Comparison of ENCODE assay signal across 9 mouse cellular contexts in genomic region chr19:21329770-21330169, GRCm38 (mm10). TPM values are rescaled to one million over a fixed set of nuclear protein-coding genes. Genes with fewer than 3 reads are reported as not detected.
A peak's percentile ranks its signal among the peaks of the same experiment; 100 is the strongest.
DNase-seq lines count a peak whose midpoint lies in the region; ATAC-seq and TF ChIP-seq lines count a peak whose summit lies in the region.
"Had no signal": no experiment of that assay in that cellular context is flagged by ENCODE, and none has a peak within 500 bp of the region (broad histone marks: within the 10 kb centered on the region; RNA-seq: fewer than 3 reads in every experiment).

No protein-coding gene starts in this region.

- H3K9me3 ChIP-seq in neural tube, embryonic 15.5 days (replicated peaks), result no peaks in the 10 kb centered on the region
- H3K9me3 ChIP-seq in stomach, postnatal 0 days (ENCODE audit: control insufficient read depth, low read length), result no peaks in the 10 kb centered on the region

- no peaks in the 10 kb centered on the region for H3K36me3 ChIP-seq in neural tube, embryonic 15.5 days
- H3K36me3 ChIP-seq in stomach, postnatal 0 days (ENCODE audit: control insufficient read depth, insufficient read depth, low read length), result no peaks in the 10 kb centered on the region

- no peak overlapping the region for H3K9ac ChIP-seq in neural tube, embryonic 15.5 days (replicated peaks)
- H3K9ac ChIP-seq in stomach, postnatal 0 days (ENCODE audit: low read length), result no peak overlapping the region
- H3K9ac ChIP-seq: lung, embryonic 14.5 days had no signal

- no peak for TF ChIP-seq EP300 in stomach, postnatal 0 days (optimal IDR thresholded peaks at IDR 0.05)

- H3K27ac ChIP-seq in neural tube, embryonic 15.5 days (replicated peaks), result no peak overlapping the region
- no peak overlapping the region for H3K27ac ChIP-seq in left cerebral cortex, adult 2 months
- no peak overlapping the region for H3K27ac ChIP-seq in stomach, postnatal 0 days (replicated peaks)

- no peak for TF ChIP-seq CTCF in left cerebral cortex, adult 2 months (IDR thresholded peaks at IDR 0.05)
- no peak for TF ChIP-seq CTCF in stomach, postnatal 0 days (IDR thresholded peaks at IDR 0.05; ENCODE audit: low read depth)

- 55% methylated on average over 5 of the region's 5 CpGs for WGBS in neural tube, embryonic 15.5 days
- WGBS in stomach, postnatal 0 days, result 47% methylated on average over 5 of the region's 5 CpGs

- ATAC-seq in neural tube, embryonic 15.5 days (ENCODE audit: low FRiP score), result peak; percentile 66; the same call in 1 of the 2 replicates
- no peak for ATAC-seq in stomach, postnatal 0 days (ENCODE audit: low FRiP score, low TSS enrichment)

- no peak overlapping the region for H3K4me2 ChIP-seq in neural tube, embryonic 15.5 days
- H3K4me2 ChIP-seq in stomach, postnatal 0 days (replicated peaks; ENCODE audit: low read depth), result no peak overlapping the region
- H3K4me2 ChIP-seq: lung, embryonic 14.5 days had no signal

- intact Hi-C loops in heart, postnatal 10 days (cut with DNase I), result no loop called here
- intact Hi-C loops in left cerebral cortex, adult 2 months (cut with DNase I), result no loop called here

- H3K4me3 ChIP-seq in neural tube, embryonic 15.5 days (replicated peaks), result no peak overlapping the region
- H3K4me3 ChIP-seq in left cerebral cortex, adult 2 months, result no peak overlapping the region
- H3K4me3 ChIP-seq in stomach, postnatal 0 days (ENCODE audit: low read depth, low read length), result no peak overlapping the region

- no peaks in the 10 kb centered on the region for H3K4me1 ChIP-seq in neural tube, embryonic 15.5 days
- no peaks in the 10 kb centered on the region for H3K4me1 ChIP-seq in stomach, postnatal 0 days (replicated peaks; ENCODE audit: control insufficient read depth, insufficient read depth)

- peak; percentile 52 for DNase-seq in adrenal gland, adult 2 months
- DNase-seq in adrenal gland, postnatal 4 days (ENCODE audit: low spot score in 2 of 2), result no peak
- DNase-seq in neural tube, embryonic 10.5 days (ENCODE audit: extremely low spot score, low spot score), result no peak
- peak; percentile 91 for DNase-seq in heart, postnatal 10 days
- DNase-seq in left cerebral cortex, adult 2 months (ENCODE audit: extremely low spot score in 1 of 2, low spot score in 2 of 2), result peak; percentile 20 to 31
- DNase-seq in stomach, postnatal 0 days (ENCODE audit: low spot score), result peak; percentile 14
- no peak for DNase-seq in embryo, embryonic 10.5 days (ENCODE audit: low spot score)

- H3K27me3 ChIP-seq in neural tube, embryonic 15.5 days (replicated peaks), result no peaks in the 10 kb centered on the region
- no peaks in the 10 kb centered on the region for H3K27me3 ChIP-seq in stomach, postnatal 0 days (ENCODE audit: control insufficient read depth, insufficient read depth, low read length)

RNA-seq across cellular contexts. Expression of gene Zfand5, which starts 57.7 kb away (rescaled TPM):
- 100 to 1,000 TPM; 171 to 173 TPM for total RNA-seq in adrenal gland, adult 2 months (2021)
- 61.3 and 69.8 TPM in 2 replicates for polyA plus RNA-seq in adrenal gland, adult 2 months (2012; rRNA removed)
- total RNA-seq in adrenal gland, postnatal 4 days (2021), result 100 to 1,000 TPM; 173 to 181 TPM
- 149 and 174 TPM in 2 replicates for polyA plus RNA-seq in neural tube, embryonic 15.5 days (2015; fragmentation: Nextera tagmentation; extraction: Ambion mirVana)
- 100 to 1,000 TPM; 101 to 115 TPM for total RNA-seq in heart, postnatal 10 days (2021)
- 100 to 1,000 TPM; 150 to 171 TPM for total RNA-seq in left cerebral cortex, adult 2 months (2021)
- polyA plus RNA-seq in stomach, postnatal 0 days (2015; fragmentation: Nextera tagmentation; extraction: Ambion mirVana), result 82.5 and 93.5 TPM in 2 replicates

Comparison
In these comparisons a context has a peak if more than half of its experiments do, and no peak if none do; other contexts are left out.
1. DNase-seq: peak in adrenal gland, adult 2 months (single experiment), heart, postnatal 10 days (2 of 2), left cerebral cortex, adult 2 months (2 of 2) and stomach, postnatal 0 days (single experiment); none in adrenal gland, postnatal 4 days (0 of 2), neural tube, embryonic 10.5 days (single experiment) and embryo, embryonic 10.5 days (single experiment).